Mouse (Mus musculus) liver, embryonic 14.5 days (tissue): ENCODE measurements at regions not wholly inside any gene's neighbourhood (a gene's known extent, or its start where the extent isn't known, plus 50 kb on each side); places are given as distances from the start of the nearest gene placed in this dataset.

Experiments used
- CTCF ChIP-seq: IDR thresholded peaks from 2 replicates; pipeline ENCODE4 v1.5.1; 2016; ENCODE audit warnings: antibody characterized with exemption, low read depth, control low read depth
- EP300 ChIP-seq: IDR thresholded peaks from 2 replicates; pipeline ENCODE4 v1.6.1; 2016; ENCODE audit warnings: antibody characterized with exemption, low read depth

DNA sequence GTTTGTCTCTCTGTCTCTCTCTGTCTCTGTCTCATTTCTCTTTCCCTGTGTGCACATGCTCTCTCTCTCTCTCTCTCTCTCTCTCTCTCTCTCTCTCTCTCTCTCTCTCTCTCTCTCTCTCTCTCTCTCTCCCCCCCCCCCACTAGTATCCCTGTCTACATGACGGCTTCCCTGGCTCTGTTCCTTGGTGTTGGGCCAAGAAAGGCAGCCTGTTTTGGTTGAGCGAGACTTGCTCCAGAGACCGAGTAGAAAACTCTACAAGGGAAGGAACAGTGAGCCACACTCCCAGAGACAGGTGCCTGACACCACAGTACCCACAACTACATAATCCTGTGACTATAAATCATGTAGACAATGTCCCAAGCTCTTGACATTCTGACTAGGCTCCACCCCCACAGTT, 260.0 kb upstream of the Cntnap4 start:
- TF ChIP-seq CTCF: no peak
- TF ChIP-seq EP300: no peak
